Mouse (Mus musculus): ENCODE data around the gene Gm4737.

- TF ChIP-seq CTCF (IDR thresholded peaks at IDR 0.05; ENCODE audit: low read depth): no peak
- TF ChIP-seq EP300 (optimal IDR thresholded peaks at IDR 0.05): no peak
Measured at GRCm38 (mm10) chr16:46122238-46122637, 32.6 kb downstream of the Gm4737 start.
